Mouse (Mus musculus) bone marrow, adult 2 months (tissue): ENCODE data around the gene Syt14.

ENCODE experiments used
- CTCF ChIP-seq: fragments of 200-500 bp; IDR thresholded peaks from 2 replicates; pipeline ENCODE4 v1.5.1; 2011; ENCODE audit warnings: low read length, control low read depth; ENCODE audit not compliant: control insufficient read depth, insufficient read depth
- POLR2A ChIP-seq: fragments of 200-500 bp; IDR thresholded peaks from 2 replicates; pipeline ENCODE4 v1.6.1; 2011; ENCODE audit warnings: low read depth, mild to moderate bottlenecking, control low read depth, low read length, borderline replicate concordance; ENCODE audit not compliant: control insufficient read depth

GRCm38 (mm10) chr1:192962323-192962722 is 73.3 kb downstream of the Syt14 start:
- TF ChIP-seq POLR2A (no peak), CTCF (no peak)
